Mouse (Mus musculus): ENCODE data around the gene Glmn. TPM values are rescaled to one million over a fixed set of nuclear protein-coding genes. Genes with fewer than 3 reads are reported as not detected.

Gene Glmn
- polyA plus RNA-seq, 1 experiment from 2014 or later = 36.5 TPM

DNA sequence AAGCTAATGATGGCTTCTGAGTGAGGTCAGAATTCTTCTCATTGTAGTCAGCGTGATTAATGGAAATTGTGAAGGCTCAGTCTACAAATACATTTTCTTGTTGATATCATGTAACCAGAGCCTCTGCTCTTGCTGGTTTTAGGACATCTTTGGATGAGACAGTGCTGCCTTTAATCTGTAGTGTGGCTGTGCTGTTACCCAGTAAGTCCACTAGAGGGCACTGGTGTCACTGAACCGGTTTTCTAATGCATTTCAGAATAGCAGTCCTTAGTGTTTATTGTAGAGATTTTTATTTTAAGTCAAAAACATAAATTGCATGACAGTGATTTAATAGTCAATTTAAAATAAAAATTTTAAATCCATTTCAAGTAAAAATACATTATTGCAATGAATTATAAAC, 13.5 kb upstream of the Glmn start:
- Histone ChIP-seq H3K27me3 (ENCODE audit: control insufficient read depth, insufficient read depth, low read length) (no peaks in the 10 kb centered on the region), H3K9me3 (ENCODE audit: control insufficient read depth, low read depth, low read length) (no peaks in the 10 kb centered on the region), H3K9ac (replicated peaks; ENCODE audit: low read depth, low read length) (no peak overlapping the region), H3K27ac (ENCODE audit: low read length) (no peak overlapping the region), H3K4me3 (ENCODE audit: low read depth, low read length) (no peak overlapping the region), H3K4me2 (replicated peaks; ENCODE audit: low read depth, low read length) (no peak overlapping the region), H3K4me1 (ENCODE audit: control insufficient read depth, insufficient read depth, low read length) (no peaks in the 10 kb centered on the region), H3K36me3 (ENCODE audit: control insufficient read depth, insufficient read depth, low read length) (peaks cover 10% of the 10 kb centered on the region)
- ATAC-seq (ENCODE audit: insufficient number of reproducible peaks, insufficient read depth, low FRiP score, low read depth) = no peak
- WGBS = 2% methylated on average over 2 of the region's 2 CpGs

DNA sequence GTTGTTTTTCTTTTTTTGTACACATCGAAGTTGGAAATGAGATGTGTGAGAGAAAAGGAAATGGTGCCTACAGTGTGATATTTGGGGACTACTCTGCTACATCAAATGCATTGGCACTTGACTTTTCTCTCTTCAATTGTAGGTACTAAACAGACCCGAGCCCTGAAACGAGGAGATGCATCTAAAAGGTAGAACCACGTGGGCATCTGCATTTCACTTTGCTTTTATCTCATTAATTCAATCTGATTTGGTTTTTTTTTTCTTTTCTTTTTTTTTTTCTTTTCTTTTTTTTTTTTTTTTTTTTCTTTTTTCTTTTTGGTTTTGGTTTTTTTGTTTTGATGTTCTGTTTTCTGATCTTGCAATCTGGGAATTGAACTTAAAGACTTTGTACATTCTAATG, 692 bp upstream of the Glmn start:
- H3K4me2 ChIP-seq (replicated peaks; ENCODE audit: low read depth, low read length) = peak overlapping the region; percentile 61
- ATAC-seq (ENCODE audit: insufficient number of reproducible peaks, insufficient read depth, low FRiP score, low read depth) = no peak
- peak overlapping the region; percentile 68; the same call in 1 of the 2 replicates for H3K9ac ChIP-seq (replicated peaks; ENCODE audit: low read depth, low read length)
- WGBS = 21% methylated on average over 4 of the region's 4 CpGs
- no peaks in the 10 kb centered on the region for H3K27me3 ChIP-seq (ENCODE audit: control insufficient read depth, insufficient read depth, low read length)
- H3K4me1 ChIP-seq (ENCODE audit: control insufficient read depth, insufficient read depth, low read length) = peaks cover 9% of the 10 kb centered on the region; the same call in 1 of the 2 replicates
- H3K4me3 ChIP-seq (ENCODE audit: low read depth, low read length) = peak overlapping the region; percentile 73
- H3K9me3 ChIP-seq (ENCODE audit: control insufficient read depth, low read depth, low read length) = no peaks in the 10 kb centered on the region
- H3K36me3 ChIP-seq (ENCODE audit: control insufficient read depth, insufficient read depth, low read length) = peaks cover 13% of the 10 kb centered on the region
- no peak overlapping the region for H3K27ac ChIP-seq (ENCODE audit: low read length)

DNA sequence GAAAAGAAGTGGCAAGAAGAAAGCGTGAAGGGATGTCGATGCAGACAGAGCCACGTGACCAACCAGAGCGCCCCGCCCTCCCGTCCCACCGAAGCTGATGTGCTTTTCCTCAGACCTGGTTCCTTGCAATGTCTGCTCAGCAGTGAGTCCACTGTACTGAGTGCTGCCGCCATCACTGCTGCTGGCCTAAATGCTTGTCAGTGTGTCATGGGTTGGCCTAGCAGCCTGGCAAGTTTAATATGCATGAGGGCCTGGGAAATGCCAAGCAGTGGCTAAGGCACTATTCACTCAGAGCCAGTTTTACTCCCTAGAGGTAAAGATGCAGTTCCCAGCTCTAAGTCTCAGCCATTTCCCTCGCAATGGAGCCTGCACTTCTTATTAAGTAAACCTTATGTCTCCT, 28.5 kb downstream of the Glmn start:
- H3K4me3 ChIP-seq (ENCODE audit: low read depth, low read length) = no peak overlapping the region
- H3K9ac ChIP-seq (replicated peaks; ENCODE audit: low read depth, low read length) = no peak overlapping the region
- no peaks in the 10 kb centered on the region for H3K9me3 ChIP-seq (ENCODE audit: control insufficient read depth, low read depth, low read length)
- H3K4me2 ChIP-seq (replicated peaks; ENCODE audit: low read depth, low read length) = no peak overlapping the region
- H3K27me3 ChIP-seq (ENCODE audit: control insufficient read depth, insufficient read depth, low read length) = no peaks in the 10 kb centered on the region
- peaks cover 21% of the 10 kb centered on the region for H3K36me3 ChIP-seq (ENCODE audit: control insufficient read depth, insufficient read depth, low read length)
- no peaks in the 10 kb centered on the region for H3K4me1 ChIP-seq (ENCODE audit: control insufficient read depth, insufficient read depth, low read length)
- no peak for ATAC-seq (ENCODE audit: insufficient number of reproducible peaks, insufficient read depth, low FRiP score, low read depth)
- WGBS = 93% methylated on average over 9 of the region's 9 CpGs
- H3K27ac ChIP-seq (ENCODE audit: low read length) = no peak overlapping the region

DNA sequence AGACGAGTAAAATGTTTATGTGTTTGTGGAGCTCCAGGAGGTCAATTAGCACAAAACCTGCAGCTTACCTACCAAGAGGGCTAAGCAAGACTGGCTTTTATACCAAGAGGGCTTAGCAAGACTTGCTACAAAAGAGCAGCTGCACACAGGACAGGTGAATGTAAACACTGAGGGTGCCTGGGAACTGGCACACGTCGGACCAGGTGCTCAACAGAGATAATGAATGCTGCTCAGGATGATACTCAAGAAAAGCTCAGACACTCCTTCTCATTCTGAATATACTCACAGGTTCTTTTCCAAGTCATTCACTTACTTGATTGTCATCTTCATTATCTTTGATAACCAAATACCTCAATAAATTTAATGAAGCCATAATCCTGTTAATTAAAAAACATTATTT, 40.7 kb downstream of the Glmn start:
- Histone ChIP-seq H3K4me1 (ENCODE audit: control insufficient read depth, insufficient read depth, low read length) (no peaks in the 10 kb centered on the region), H3K9ac (replicated peaks; ENCODE audit: low read depth, low read length) (no peak overlapping the region), H3K27me3 (ENCODE audit: control insufficient read depth, insufficient read depth, low read length) (no peaks in the 10 kb centered on the region), H3K36me3 (ENCODE audit: control insufficient read depth, insufficient read depth, low read length) (peaks cover 36% of the 10 kb centered on the region), H3K9me3 (ENCODE audit: control insufficient read depth, low read depth, low read length) (no peaks in the 10 kb centered on the region), H3K27ac (ENCODE audit: low read length) (no peak overlapping the region), H3K4me3 (ENCODE audit: low read depth, low read length) (no peak overlapping the region), H3K4me2 (replicated peaks; ENCODE audit: low read depth, low read length) (no peak overlapping the region)
- ATAC-seq (ENCODE audit: insufficient number of reproducible peaks, insufficient read depth, low FRiP score, low read depth) = no peak
- WGBS = 35% methylated on average over 3 of the region's 3 CpGs

DNA sequence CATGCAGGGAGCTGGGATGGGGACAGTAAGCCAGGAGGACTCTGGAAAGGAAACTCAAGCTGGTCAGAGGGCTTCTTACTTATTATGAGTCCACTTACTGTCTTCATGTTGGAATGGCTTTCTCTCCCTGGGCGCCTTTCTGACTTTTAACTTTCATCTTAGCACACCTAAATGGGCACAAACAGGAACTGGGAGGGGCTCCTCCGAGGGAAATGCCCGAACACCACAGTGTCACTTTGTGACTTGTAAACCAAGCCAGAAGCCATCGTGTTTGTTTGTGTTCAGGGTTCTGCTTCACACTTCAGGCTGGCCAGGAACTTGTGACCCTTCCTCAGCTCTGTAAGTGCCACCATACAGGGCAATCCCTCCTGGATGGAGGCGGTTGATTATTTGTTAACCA, 43.4 kb downstream of the Glmn start:
- 62% methylated on average over 5 of the region's 5 CpGs for WGBS
- Histone ChIP-seq H3K36me3 (ENCODE audit: control insufficient read depth, insufficient read depth, low read length) (peaks cover 32% of the 10 kb centered on the region), H3K27ac (ENCODE audit: low read length) (no peak overlapping the region), H3K4me1 (ENCODE audit: control insufficient read depth, insufficient read depth, low read length) (no peaks in the 10 kb centered on the region), H3K4me2 (replicated peaks; ENCODE audit: low read depth, low read length) (no peak overlapping the region), H3K4me3 (ENCODE audit: low read depth, low read length) (no peak overlapping the region), H3K9ac (replicated peaks; ENCODE audit: low read depth, low read length) (no peak overlapping the region), H3K9me3 (ENCODE audit: control insufficient read depth, low read depth, low read length) (no peaks in the 10 kb centered on the region), H3K27me3 (ENCODE audit: control insufficient read depth, insufficient read depth, low read length) (no peaks in the 10 kb centered on the region)
- ATAC-seq (ENCODE audit: insufficient number of reproducible peaks, insufficient read depth, low FRiP score, low read depth) = no peak

DNA sequence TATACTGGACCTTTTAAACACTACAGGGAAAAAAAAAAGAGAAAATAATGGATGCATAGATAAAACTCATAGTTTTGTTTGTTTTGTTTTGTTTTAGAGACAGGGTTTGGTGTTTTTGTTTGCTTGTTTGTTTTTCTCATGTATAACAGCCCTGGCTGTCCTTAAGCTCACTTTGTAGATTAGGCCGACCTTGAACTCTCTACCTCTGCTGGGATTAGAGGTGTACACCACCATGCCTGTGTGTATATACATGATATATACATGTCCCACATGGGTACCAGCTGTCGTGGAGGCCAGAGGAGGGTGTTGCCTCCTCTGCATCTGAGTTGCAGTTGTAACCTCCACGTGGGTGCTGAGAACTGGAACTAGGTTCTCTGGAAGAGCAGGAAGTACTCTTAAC, 49.2 kb downstream of the Glmn start:
- Histone ChIP-seq H3K27ac (ENCODE audit: low read length) (no peak overlapping the region), H3K4me1 (ENCODE audit: control insufficient read depth, insufficient read depth, low read length) (no peaks in the 10 kb centered on the region), H3K4me2 (replicated peaks; ENCODE audit: low read depth, low read length) (no peak overlapping the region), H3K9me3 (ENCODE audit: control insufficient read depth, low read depth, low read length) (no peaks in the 10 kb centered on the region), H3K9ac (replicated peaks; ENCODE audit: low read depth, low read length) (no peak overlapping the region), H3K4me3 (ENCODE audit: low read depth, low read length) (no peak overlapping the region), H3K27me3 (ENCODE audit: control insufficient read depth, insufficient read depth, low read length) (no peaks in the 10 kb centered on the region), H3K36me3 (ENCODE audit: control insufficient read depth, insufficient read depth, low read length) (peaks cover 11% of the 10 kb centered on the region)
- no peak for ATAC-seq (ENCODE audit: insufficient number of reproducible peaks, insufficient read depth, low FRiP score, low read depth)
- WGBS = 87% methylated on average over 3 of the region's 3 CpGs

DNA sequence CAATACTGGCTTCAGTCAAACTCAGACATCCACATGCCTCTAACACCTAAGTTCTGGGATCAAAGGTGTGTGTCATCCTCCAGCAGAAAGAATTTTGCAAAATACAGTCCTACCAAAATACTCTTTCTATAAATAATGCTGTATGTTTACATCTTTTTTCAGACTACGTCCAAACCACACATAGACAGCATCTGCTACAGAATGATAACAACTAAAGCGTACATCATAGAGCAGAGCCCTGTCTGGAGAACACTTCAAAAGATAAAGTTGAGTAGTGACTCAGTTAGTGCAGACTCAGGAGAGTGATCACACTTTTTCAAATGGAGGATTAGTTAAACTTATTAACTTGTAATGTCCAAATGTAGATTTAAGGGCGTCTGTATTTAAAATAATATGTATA, 49.7 kb downstream of the Glmn start:
- no peak for ATAC-seq (ENCODE audit: insufficient number of reproducible peaks, insufficient read depth, low FRiP score, low read depth)
- 76% methylated on average over 3 of the region's 3 CpGs for WGBS
- H3K27ac ChIP-seq (ENCODE audit: low read length) = no peak overlapping the region

DNA sequence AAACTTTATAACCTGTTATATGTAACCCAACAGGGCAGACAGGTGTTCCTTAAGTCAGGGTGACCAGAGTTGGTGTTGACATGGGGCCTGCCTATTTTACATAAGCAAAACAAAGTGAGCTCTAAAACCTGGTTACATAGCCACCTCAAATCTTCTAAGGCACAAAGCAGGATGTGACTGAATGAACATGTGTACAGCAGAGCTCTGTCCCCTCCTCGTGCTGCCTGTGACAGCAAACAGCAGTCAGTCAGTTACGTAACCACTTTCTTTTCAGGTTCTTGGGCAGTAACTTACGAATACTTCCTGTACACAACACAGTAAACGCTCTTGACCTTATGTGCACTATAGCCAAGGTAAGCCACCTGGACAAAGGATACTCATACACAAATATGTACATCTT, 51.8 kb downstream of the Glmn start:
- Histone ChIP-seq H3K4me2 (replicated peaks; ENCODE audit: low read depth, low read length) (no peak overlapping the region), H3K36me3 (ENCODE audit: control insufficient read depth, insufficient read depth, low read length) (peaks cover 11% of the 10 kb centered on the region; the same call in 1 of the 2 replicates), H3K27ac (ENCODE audit: low read length) (no peak overlapping the region), H3K4me1 (ENCODE audit: control insufficient read depth, insufficient read depth, low read length) (no peaks in the 10 kb centered on the region), H3K27me3 (ENCODE audit: control insufficient read depth, insufficient read depth, low read length) (no peaks in the 10 kb centered on the region), H3K4me3 (ENCODE audit: low read depth, low read length) (no peak overlapping the region), H3K9me3 (ENCODE audit: control insufficient read depth, low read depth, low read length) (no peaks in the 10 kb centered on the region), H3K9ac (replicated peaks; ENCODE audit: low read depth, low read length) (no peak overlapping the region)
- no peak for ATAC-seq (ENCODE audit: insufficient number of reproducible peaks, insufficient read depth, low FRiP score, low read depth)
- 77% methylated on average over 4 of the region's 4 CpGs for WGBS

More for the DNA sequence above, 49.7 kb downstream of the Glmn start:
- H3K9ac ChIP-seq (replicated peaks; ENCODE audit: low read depth, low read length) = no peak overlapping the region
- no peak overlapping the region for H3K4me3 ChIP-seq (ENCODE audit: low read depth, low read length)
- no peak overlapping the region for H3K4me2 ChIP-seq (replicated peaks; ENCODE audit: low read depth, low read length)
- no peaks in the 10 kb centered on the region for H3K27me3 ChIP-seq (ENCODE audit: control insufficient read depth, insufficient read depth, low read length)
- no peaks in the 10 kb centered on the region for H3K9me3 ChIP-seq (ENCODE audit: control insufficient read depth, low read depth, low read length)
- H3K4me1 ChIP-seq (ENCODE audit: control insufficient read depth, insufficient read depth, low read length) = no peaks in the 10 kb centered on the region
- peaks cover 11% of the 10 kb centered on the region for H3K36me3 ChIP-seq (ENCODE audit: control insufficient read depth, insufficient read depth, low read length)

DNA sequence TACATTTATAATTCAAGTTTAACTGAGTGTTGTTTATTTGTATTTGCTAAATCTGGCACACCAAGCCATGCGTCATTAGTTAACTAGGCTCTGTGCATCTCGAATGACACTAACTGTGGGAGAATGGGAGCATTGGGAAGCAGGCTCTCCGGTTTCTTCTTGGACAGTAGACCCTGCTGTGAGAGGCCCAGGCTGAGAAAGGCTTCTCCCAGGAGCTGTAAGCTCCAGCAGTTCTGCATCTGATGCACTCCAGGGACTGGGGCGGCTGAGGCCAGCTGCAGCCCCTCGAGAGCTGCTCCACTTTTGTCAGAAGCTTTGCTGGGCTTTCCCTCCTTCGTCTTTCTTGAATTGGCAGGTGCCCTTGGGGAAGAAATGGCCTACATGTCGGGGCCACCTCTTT, 56.0 kb downstream of the Glmn start:
- no peak for ATAC-seq (ENCODE audit: insufficient number of reproducible peaks, insufficient read depth, low FRiP score, low read depth)
- H3K4me2 ChIP-seq (replicated peaks; ENCODE audit: low read depth, low read length) = no peak overlapping the region
- no peaks in the 10 kb centered on the region for H3K27me3 ChIP-seq (ENCODE audit: control insufficient read depth, insufficient read depth, low read length)
- H3K4me3 ChIP-seq (ENCODE audit: low read depth, low read length) = no peak overlapping the region
- no peak overlapping the region for H3K27ac ChIP-seq (ENCODE audit: low read length)
- no peaks in the 10 kb centered on the region for H3K4me1 ChIP-seq (ENCODE audit: control insufficient read depth, insufficient read depth, low read length)
- H3K36me3 ChIP-seq (ENCODE audit: control insufficient read depth, insufficient read depth, low read length) = no peaks in the 10 kb centered on the region
- H3K9ac ChIP-seq (replicated peaks; ENCODE audit: low read depth, low read length) = no peak overlapping the region
- H3K9me3 ChIP-seq (ENCODE audit: control insufficient read depth, low read depth, low read length) = no peaks in the 10 kb centered on the region
- 43% methylated on average over 7 of the region's 7 CpGs for WGBS
